Mouse (Mus musculus) T-cell, adult 2 months (primary cell): ENCODE measurements around the gene Prkrip1.
"Not testable (repeated sequence)": the region's sequence is repeated elsewhere in the genome, so short reads cannot be mapped to it uniquely, and the experiment has no call there.

Experiments used
- DNase-seq: peaks from one replicate; pipeline ENCODE4 v3.0.0; 2022; ENCODE audit warnings: low spot score

Prkrip1 gene

DNA sequence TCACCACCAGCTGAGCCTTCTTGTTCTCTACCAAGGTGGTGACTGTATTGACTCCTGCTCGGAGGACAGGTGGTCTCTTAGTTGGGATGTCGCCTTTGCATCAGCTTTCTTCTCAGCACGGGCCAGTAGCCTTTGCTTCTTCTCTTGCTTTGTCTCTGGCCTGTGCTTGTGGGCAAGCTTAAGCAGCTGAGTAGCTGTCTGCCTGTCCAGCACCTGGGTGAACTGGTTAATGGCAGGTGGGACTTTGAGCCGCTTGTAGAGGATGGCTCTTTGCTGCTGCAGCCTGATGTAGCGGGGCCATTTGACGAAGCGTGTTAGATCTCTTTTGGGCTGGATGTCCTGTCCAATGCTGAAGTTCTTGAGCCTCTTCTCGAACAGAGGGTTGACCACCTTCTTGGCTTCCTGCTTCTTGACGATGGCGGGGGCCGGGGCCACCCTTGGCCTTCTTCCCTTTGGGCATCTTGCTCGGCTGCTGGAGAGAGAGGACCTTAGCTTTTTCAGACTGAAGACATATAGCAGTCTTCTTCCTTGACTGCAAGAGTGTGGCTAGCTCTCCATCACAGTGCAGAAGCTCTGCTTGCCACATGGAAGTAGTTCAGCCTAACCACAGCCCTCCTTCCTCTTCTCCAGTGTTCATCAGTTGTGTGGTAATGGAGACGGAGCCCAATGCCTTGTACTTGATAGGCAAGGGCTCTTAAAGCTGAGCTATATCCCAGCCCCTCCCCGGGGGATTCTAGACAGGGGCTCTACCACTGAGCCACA lies 12.8 kb upstream of the Prkrip1 start:
- DNase-seq, result not testable (repeated sequence)

GRCm38 (mm10) chr5:136210549-136210948 lies 11.8 kb upstream of the Prkrip1 start:
- no peak for DNase-seq

- DNase-seq, result peak; percentile 31
Observed at GRCm38 (mm10) chr5:136201832-136202231, 3.1 kb upstream of the Prkrip1 start.

DNA sequence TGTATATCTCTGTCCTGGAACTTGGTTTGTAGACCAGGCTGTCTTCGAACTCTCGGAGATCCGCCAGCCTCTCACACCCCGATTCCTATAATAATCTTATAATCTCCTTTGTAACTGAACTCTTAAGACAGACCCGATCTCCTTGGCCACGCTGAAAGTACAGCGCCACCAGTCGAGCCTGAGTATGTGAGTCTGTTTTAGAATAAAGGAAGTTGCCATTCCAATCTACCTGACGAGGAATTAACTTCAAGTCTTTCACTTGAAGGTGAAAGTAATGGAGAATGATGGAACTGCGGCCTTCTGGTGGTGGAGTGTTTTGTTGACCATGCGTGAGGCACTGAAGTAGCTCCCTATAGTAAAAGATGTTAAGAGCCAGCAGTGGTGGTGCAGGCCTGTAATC lies 763 bp upstream of the Prkrip1 start:
- DNase-seq, result no peak

- no peak for DNase-seq
Observed at GRCm38 (mm10) chr5:136191870-136192269, 6.9 kb downstream of the Prkrip1 start.

DNA sequence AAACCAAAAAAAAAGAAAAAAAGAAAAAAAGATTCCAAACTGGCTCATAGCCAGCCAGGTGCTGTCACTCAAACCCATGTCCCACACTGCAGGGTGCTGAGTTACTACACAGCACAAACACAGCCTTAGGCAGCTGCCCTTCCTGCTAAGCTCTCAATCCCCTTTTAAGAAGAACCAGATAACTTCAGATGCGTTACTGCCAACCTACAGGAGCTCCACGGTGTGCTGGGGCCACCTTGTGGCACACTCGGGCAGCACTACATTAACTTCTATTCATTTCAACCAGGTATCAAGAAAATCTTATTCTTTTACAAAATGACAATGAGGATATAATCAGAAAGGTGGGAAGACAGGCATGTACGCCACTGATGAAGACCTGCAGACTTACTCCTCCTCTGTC lies 12.0 kb downstream of the Prkrip1 start:
- peak; percentile 79 for DNase-seq

GRCm38 (mm10) chr5:136183766-136184165 lies 15.0 kb downstream of the Prkrip1 start:
- peak; percentile 30 for DNase-seq

DNA sequence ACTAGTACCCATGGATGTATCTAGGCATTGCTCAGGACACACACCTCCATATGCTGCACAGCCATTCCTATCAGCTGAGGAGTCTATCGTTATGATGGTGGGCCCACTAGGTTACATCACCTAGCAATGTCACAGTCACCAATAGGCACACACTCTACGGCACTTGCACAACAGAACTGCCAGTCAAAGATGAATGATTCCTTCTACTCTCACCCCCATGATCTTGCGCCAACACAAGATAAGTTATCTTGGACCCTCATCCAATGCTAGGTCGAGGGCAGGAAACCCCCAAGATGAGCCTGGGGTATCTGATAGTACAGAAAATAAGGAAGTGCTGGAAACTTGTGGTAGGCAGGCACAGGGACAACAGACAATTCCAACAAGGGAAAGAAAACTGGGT lies 15.9 kb downstream of the Prkrip1 start:
- no peak for DNase-seq

DNA sequence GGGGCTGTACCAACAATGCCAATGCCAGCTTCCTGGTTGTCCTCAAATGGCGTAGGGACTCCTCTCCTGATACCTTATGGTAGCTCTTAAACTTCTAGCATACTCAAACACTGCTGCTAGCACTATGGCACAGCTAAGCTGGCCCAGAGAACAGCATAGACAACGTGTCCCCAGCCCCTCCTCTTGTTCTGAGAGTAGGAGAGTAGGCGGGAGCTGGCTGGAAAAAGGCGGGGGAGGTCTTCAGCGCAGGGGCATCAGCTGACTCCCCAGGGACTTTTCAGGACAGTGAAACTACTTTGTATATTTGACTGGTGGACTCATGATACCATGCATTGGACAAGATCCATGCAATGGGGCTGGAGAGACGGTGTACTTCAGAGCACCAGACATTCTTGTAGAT lies 16.7 kb downstream of the Prkrip1 start:
- no peak for DNase-seq

DNA sequence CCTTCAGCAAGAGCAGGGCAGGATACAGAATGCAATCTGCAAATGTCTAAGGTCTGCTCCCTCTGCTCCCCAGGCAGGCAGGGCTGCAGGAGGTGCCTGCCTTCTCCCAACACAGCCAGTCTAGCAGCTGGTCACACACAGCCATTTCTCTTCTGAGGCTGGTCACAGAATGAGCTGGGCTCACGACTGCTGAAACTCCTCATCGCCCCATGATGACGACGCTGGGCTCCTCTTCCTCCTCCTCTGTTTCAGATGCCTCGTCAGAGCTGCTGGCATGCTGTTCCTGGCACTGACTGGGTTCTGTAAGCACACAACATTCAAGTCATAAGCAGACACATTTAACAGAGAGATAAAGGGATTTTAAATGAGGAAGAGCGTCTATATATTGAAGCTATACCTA lies 17.6 kb downstream of the Prkrip1 start:
- no peak for DNase-seq

DNA sequence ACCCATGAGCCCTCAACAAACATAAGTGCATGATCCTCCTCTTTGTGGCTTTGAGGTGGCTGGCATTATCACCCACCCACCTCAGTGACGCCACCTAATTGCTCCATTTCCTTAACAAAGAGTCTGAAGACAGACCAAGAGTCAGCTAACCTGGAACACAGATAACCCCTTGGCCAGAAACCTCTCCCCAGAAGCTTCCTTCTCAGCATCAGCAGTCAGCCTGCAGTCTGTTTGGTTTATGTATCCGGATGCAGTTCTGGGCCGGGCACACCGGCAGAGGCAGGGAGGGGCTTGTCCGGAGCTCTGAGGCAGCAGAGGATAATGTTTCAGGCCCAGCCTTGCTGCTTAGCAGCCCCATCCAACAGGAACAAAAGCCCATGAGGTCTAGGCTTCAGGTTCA lies 19.2 kb downstream of the Prkrip1 start:
- DNase-seq, result peak; percentile 66

GRCm38 (mm10) chr5:136173606-136174463 lies 24.9 kb downstream of the Prkrip1 start:
- DNase-seq, result peak; percentile 75

DNA sequence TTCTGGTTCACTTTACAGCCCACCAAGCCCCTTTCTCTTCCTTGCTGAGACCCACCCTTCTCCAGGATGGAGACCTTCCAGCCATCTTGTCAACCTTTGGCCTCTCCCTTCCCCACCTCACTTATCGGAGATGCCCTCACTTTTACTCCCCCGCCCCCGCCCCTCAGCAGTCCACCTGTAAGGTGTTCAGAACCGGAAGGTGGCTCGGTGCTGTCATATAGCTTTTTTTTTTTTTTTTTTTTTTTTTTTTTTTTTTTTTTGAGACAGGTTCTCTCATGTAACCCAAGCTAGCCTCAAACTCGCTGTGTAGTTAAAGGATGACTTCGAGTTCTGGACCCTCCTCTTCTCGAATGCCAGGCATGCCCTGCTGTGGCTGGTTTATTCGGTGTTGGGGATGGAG lies 25.8 kb downstream of the Prkrip1 start:
- no peak for DNase-seq

- peak; percentile 51 for DNase-seq
Observed at GRCm38 (mm10) chr5:136171363-136172341, 27.1 kb downstream of the Prkrip1 start.

- DNase-seq, result peak; percentile 77
Observed at GRCm38 (mm10) chr5:136170512-136171362, 28.0 kb downstream of the Prkrip1 start, which contains the start of gene Orai2. Gene Orai2, minus strand, starts transcription at chr5:136170713.

GRCm38 (mm10) chr5:136169626-136170511 lies 28.9 kb downstream of the Prkrip1 start:
- peak; percentile 58 for DNase-seq

DNA sequence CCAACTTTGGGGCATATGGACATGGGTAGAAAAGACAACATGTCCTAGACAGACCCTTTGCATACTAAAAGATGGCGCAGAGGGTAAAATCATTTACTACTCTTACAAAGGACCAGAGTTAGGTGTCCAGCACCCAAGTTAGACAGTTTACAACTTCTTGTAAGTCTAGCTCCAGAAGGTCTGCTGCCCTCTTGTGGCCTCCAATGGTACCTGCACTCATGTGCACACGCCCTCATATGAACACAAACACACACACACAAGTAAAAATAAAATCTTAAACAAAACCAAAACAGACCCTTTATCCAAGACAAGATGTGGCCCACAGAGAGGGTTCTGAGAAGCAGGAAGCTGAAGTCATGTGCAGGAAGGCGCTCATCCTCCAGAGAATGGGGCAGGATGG lies 30.7 kb downstream of the Prkrip1 start:
- DNase-seq, result no peak

DNA sequence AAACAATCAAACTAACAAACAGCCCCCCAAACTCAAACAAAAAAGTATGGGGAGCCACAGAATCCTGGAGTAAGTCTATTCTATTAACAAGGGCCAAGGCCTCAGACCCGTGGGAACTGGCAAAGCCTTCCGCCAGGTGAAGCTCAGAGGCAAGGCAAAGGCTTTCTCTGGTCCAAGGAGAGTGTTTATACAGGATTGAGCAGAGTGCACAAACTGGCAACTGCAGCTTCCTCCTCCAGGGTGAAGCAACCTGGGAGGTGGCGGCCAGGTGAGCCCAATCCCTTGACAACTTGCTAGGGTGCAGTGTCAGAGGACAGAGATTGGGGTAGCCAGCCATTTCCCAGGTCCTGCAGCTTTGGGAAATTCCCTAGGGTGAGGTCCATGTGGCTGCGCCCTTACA lies 31.5 kb downstream of the Prkrip1 start:
- no peak for DNase-seq

GRCm38 (mm10) chr5:136165246-136165645 lies 33.5 kb downstream of the Prkrip1 start:
- no peak for DNase-seq
